Mouse (Mus musculus) cerebellum, adult 2 months (tissue): ENCODE data around the gene Tmcc1.

ENCODE experiments used
- CTCF ChIP-seq: fragments of 200-500 bp; IDR thresholded peaks from 2 replicates; pipeline ENCODE4 v1.5.1; 2011; ENCODE audit warnings: low read depth, mild to moderate bottlenecking, control low read depth, low read length, moderate library complexity, borderline replicate concordance; ENCODE audit not compliant: insufficient read depth
- POLR2A ChIP-seq: fragments of 200-500 bp; IDR thresholded peaks from 2 replicates; pipeline ENCODE4 v1.6.1; 2011; ENCODE audit warnings: low read length, control low read depth, borderline replicate concordance; ENCODE audit not compliant: insufficient read depth

DNA sequence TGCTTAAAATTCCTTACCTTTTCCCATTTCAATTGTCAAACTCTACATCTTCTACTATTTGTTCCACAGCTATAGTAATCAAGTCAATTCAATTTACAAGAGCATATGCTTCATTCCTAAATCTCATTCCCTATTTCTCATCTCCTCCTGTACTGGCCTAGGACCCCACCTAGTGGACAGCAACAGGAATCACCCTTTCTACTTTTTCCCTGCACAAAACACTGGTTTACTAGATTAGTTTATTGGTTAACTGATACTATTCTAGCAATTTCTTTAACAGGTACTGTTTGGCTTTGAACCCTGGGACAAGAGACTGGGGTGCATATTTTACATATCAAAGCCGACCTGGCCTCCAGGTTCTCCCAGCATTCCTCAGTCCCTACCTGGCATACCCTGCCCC is 64.6 kb downstream of the Tmcc1 start:
- TF ChIP-seq CTCF (no peak), POLR2A (no peak)
